Mouse (Mus musculus): ENCODE measurements around the gene Sec22b. TPM values are rescaled to one million over a fixed set of nuclear protein-coding genes. Genes with fewer than 3 reads are reported as not detected.

The Sec22b gene
- total RNA-seq (2014; fragmentation: Nextera tagmentation) (38.9 and 51.7 TPM in 2 replicates), total RNA-seq (2017) (35.0 and 41.5 TPM in 2 replicates)

- ATAC-seq (replicated peaks; ENCODE audit: low FRiP score, low TSS enrichment, poor library complexity, severe bottlenecking) = peak; percentile 92
Measured at GRCm38 (mm10) chr3:97900516-97901490, at the start of gene Sec22b. Gene Sec22b (plus strand): TSS chr3:97901190.

DNA sequence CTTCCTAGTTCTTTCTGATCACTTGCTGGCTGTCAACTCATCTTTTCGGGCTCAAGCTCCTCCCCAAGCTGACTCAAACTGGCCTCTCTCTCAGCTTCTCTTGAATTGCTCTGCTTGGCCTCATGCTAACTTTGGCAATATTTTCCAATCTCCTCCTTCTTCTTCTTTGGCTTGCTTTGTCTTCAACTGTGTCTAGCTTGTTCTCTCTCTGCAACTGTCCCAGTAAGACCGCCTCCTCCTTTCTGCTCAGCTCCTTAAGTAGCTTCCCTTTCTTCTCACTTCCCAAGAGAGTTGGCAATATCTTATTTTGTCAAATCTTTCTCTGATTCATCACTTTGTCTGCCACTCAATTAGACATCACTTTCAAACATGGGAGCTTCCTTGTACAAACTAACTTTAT, 49.2 kb upstream of the Sec22b start:
- no peak for ATAC-seq (replicated peaks; ENCODE audit: low FRiP score, low TSS enrichment, poor library complexity, severe bottlenecking)

GRCm38 (mm10) chr3:97854575-97855384, 46.2 kb upstream of the Sec22b start:
- ATAC-seq (replicated peaks; ENCODE audit: low FRiP score, low TSS enrichment, poor library complexity, severe bottlenecking) = no peak

DNA sequence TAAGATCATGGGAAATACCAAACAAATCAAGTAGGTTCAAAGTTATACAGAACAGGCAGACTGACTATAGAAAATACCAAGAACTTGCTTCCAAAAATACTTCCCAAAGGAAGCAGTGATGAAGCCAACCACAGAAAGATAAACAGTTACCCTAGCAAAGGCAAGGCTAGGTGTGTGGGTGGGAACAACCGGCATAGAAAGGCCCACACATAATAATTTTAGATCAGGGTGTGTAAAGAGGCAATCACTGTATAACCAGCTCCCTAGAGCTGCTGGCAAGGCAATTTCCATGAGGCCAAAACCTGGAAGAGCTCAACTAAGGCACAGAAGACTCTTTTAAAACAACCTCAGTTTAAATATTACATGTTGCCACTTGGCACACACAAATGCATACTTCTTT, 41.6 kb upstream of the Sec22b start:
- no peak for ATAC-seq (replicated peaks; ENCODE audit: low FRiP score, low TSS enrichment, poor library complexity, severe bottlenecking)

DNA sequence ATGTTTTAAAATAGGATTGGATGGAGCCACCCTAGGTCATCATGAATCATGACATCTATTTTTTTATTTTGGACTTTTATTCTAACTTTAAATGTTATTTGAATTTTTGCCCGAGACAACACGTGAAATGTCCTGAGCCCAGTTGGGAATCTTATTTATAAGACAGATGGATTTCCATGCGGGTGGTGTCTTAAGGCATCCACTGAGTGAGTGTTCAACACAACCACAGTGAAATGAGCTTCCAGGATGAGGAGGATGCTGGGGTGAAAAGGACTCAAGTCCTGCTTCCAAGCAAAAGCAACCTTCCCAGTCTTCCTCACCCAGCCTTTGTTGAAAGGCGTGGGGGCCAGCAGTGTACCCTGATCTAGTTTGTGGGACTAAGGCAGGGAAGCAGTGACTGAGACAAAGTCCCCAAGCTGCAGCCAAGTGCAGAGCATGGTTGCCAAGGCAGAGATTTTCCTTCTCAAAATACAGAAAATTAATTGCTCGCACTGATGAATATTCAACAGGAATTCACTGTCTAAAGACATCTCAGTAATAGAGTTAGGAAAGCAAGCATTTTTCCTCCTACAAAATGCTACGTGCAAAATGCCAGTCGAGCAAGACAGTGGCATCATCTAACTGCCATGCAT, 40.1 kb upstream of the Sec22b start:
- ATAC-seq (replicated peaks; ENCODE audit: low FRiP score, low TSS enrichment, poor library complexity, severe bottlenecking) = no peak

DNA sequence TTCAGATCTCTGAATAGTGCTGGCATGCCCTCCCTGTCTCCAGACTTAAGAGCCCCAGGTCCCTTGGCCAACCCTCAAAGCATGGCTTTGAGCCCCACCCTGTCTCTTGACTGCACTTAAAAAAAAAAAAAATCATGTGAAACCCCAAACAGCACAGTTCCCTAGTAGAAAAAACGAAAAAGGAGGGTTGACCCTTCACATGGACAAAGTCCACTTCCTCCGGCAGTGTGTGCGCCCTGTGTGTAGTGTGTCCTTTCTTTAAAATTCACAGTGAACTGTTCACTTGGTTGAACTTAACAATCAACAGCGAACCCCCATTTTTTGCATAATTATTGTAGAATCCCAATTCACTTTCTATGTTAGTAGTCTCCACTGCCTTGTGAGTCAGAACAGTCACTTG, 34.3 kb upstream of the Sec22b start:
- ATAC-seq (replicated peaks; ENCODE audit: low FRiP score, low TSS enrichment, poor library complexity, severe bottlenecking) = no peak

DNA sequence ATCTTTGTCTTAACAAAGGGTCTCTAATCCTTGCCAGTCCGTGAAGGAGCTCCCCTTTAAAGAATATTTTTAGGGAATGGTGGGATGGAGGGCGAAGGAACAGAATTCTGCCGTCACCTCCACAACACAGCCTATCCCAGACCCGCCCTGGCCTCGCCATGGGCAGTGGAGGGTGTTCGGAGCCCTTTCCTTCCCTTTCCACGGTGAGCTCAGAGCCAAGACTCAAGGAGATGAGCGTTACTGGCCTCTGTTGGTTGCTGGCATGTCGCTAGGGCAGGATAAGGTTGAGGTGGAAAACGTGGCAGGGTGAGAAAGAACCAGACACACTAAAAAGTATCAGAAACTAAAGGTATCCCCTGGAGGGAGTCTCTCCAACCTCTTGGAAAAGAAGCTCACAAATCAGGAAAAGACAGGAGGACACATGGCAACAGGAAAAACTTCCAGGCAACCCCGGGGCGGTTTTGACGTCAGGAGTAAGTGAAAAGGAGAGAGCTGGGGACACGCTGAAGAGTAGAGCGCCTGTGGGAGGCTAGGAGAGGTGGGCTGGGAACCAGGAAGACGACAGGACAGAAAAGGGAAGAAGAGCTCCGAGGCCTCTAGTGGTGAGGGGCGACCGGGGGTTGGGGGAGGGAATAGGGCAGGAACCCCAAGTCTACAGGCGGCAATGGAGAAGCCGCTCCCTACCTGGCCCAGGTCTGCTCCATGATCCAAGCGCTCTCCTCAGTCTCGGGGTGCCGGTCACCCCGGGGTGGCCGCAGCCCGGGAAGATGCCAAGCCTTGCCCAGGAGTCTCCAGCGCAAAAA, 33.6 kb upstream of the Sec22b start:
- no peak; the same call in 1 of the 2 replicates for ATAC-seq (replicated peaks; ENCODE audit: low FRiP score, low TSS enrichment, poor library complexity, severe bottlenecking)

GRCm38 (mm10) chr3:97868024-97868689, 32.8 kb upstream of the Sec22b start:
- ATAC-seq (replicated peaks; ENCODE audit: low FRiP score, low TSS enrichment, poor library complexity, severe bottlenecking) = peak; percentile 96

GRCm38 (mm10) chr3:97868733-97869132, 32.3 kb upstream of the Sec22b start:
- ATAC-seq (replicated peaks; ENCODE audit: low FRiP score, low TSS enrichment, poor library complexity, severe bottlenecking) = no peak

DNA sequence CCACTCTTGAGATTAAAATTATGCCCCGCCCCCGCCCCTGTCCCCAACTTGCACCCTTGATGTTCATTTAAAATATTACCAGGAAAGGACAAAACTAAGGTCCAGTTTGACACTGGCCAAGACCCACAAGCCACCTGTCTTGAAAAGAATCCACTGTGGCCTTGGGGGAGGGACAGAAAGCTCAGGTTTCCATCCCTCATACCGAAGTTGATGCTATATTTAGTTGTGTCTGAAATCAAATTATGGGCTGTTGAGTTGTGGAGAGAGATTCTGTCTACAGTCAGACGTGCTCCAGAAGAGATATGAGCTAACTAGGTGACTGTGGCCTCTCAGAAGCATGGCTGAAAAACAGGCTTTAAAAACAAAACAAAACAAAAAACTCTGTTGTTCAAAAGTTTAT, 31.3 kb upstream of the Sec22b start:
- no peak for ATAC-seq (replicated peaks; ENCODE audit: low FRiP score, low TSS enrichment, poor library complexity, severe bottlenecking)

- no peak for ATAC-seq (replicated peaks; ENCODE audit: low FRiP score, low TSS enrichment, poor library complexity, severe bottlenecking)
Measured at GRCm38 (mm10) chr3:97874777-97875176, 26.2 kb upstream of the Sec22b start.

DNA sequence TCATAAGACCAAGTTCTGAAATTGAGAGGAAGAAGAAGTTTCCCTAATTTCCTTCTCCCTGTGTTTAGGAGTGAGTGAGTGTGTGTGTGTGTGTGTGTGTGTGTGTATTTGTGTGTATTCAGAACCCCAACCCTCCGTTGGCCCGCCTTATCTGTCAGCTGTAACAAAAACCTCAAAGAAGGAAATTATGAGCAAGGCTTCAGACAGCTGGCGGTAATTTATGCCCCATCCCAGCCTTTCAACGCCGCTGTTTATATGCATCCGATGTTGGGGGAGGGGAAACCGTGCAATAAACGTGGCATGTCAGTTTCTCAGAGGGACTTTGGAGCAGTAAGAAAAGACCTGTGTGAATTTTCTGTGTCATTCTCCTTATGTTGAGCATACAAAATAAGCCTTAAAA, 24.7 kb upstream of the Sec22b start:
- no peak for ATAC-seq (replicated peaks; ENCODE audit: low FRiP score, low TSS enrichment, poor library complexity, severe bottlenecking)

DNA sequence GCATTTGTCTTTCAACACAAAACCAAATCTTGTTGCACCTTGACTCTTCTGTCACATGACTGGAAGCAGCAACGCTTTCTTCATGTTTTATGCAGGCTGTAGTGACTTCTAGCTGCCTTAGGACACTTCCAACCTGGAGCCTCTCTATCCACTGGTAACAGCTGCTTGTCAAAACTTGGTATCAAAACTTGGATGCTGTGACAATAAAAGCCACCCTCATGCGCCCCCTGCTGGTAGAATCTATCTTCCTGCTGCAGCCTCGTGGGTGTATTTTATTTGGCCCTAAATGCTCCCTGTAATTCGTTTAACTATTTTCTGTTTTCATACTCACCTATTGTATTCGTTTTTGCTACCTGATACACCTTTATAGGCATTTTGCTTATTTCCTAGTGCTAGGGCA, 21.8 kb upstream of the Sec22b start:
- ATAC-seq (replicated peaks; ENCODE audit: low FRiP score, low TSS enrichment, poor library complexity, severe bottlenecking) = peak; percentile 76

DNA sequence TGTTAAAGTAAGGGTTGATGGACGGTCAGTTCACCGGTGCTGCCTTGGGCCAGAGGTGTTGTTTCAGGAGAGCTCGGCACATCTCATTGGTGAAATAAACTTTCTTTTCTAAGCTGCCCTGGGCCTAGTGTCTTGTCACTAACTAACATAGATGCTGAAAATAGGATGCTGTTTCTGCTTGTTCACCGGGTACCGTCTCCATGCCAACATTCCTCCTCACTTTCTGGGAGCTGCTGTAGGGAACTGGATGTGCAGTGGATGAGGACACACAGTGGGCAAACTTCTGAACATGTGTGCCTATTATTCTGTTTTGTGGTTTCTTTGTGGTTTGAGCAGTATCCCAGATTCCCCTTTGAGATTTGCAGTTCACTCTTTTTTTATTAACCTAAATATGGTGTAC, 19.4 kb upstream of the Sec22b start:
- ATAC-seq (replicated peaks; ENCODE audit: low FRiP score, low TSS enrichment, poor library complexity, severe bottlenecking) = no peak

GRCm38 (mm10) chr3:97887785-97888167, 13.2 kb upstream of the Sec22b start:
- ATAC-seq (replicated peaks; ENCODE audit: low FRiP score, low TSS enrichment, poor library complexity, severe bottlenecking) = no peak

DNA sequence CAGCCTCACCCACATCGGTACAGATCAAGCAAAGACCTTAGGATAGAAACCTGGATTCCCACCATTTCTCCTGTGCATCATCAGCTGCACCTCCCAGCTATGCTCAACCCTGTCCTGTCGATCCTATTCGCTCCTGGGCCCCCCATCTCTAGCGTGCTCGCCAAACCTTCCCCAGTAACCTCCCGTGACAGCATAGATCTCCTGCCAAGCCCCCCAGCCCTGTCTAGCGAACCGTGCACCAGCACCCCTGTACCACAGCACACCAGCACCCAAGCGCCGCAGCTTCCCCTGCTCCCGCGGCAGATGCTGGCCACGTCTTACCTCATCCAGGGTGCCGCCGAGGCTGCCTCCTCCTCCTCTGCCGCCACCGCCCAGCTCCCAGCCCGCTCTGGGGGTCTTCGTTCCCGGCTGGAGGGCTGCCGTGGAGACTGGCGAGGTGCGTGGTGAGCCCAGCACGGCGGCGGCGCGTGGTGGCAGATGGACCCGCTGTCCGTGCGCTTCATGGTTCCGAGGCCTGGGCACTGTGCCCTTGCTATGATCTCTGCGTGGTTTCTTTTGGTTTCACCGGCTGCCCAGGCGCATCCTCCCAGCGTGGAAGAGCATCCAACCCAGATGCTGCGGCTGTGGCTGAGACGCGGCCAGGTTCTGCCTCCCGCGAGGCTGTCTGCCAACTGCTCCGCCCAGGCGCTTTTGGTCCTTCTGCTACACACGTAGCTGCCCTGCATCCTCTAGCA, 12.7 kb upstream of the Sec22b start, which contains the start of gene Pde4dip:
TSS of gene Pde4dip (minus strand) at position 540 of the 734 bp plus-strand sequence.
- peak; percentile 45; the same call in 1 of the 2 replicates for ATAC-seq (replicated peaks; ENCODE audit: low FRiP score, low TSS enrichment, poor library complexity, severe bottlenecking)

DNA sequence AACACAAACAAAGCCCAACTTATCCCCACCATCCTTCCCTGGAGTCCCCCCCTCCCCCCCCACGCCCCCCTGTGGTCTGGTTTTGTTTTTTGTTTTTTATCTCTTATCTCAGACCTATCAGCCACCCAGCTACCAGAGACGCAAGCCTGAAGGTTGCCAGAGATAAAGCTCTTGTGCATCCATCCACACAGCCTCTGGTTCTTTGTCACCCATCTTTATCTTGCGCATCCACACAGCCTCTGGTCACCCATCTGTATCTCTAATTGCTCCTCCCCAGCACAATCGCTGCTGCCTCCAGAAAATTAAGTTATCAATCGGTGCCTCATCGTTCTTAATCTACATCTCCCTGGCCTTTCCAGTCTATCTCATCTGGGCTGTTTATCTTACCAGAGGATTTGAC, 10.8 kb upstream of the Sec22b start:
- ATAC-seq (replicated peaks; ENCODE audit: low FRiP score, low TSS enrichment, poor library complexity, severe bottlenecking) = peak; percentile 56; the same call in 1 of the 2 replicates

GRCm38 (mm10) chr3:97894695-97895094, 6.3 kb upstream of the Sec22b start:
- ATAC-seq (replicated peaks; ENCODE audit: low FRiP score, low TSS enrichment, poor library complexity, severe bottlenecking) = peak; percentile 67
